Mouse (Mus musculus) liver, embryonic 14.5 days (tissue): ENCODE measurements at regions not wholly inside any gene's neighbourhood (a gene's known extent, or its start where the extent isn't known, plus 50 kb on each side); places are given as distances from the start of the nearest gene placed in this dataset.

Source experiments
- ATAC-seq: fragments of 200-750 bp; cut with Nextera tagmentation; 2 replicates; pipeline ENCODE4 v1.8.0; 2017; ENCODE audit warnings: moderate number of reproducible peaks, mild to moderate bottlenecking, moderate library complexity; ENCODE audit not compliant: insufficient read depth
- DNase-seq, 3 experiments: peaks; one replicate each; pipeline ENCODE4 v3.0.0-alpha.2; 2012 to 2013; ENCODE audit warnings: low read depth in 3 of 3, low spot score in 3 of 3
- H3K27ac ChIP-seq: fragments of 300-500 bp; sonication (generic); 2 replicates; pipeline ENCODE4 v1.5.1; 2014; ENCODE audit warnings: moderate library complexity, mild to moderate bottlenecking, control low read depth, inconsistent platforms
- H3K27me3 ChIP-seq: fragments of 300-500 bp; sonication (generic); 2 replicates; pipeline ENCODE4 v1.6.1; 2014; ENCODE audit warnings: mild to moderate bottlenecking, low read length, moderate library complexity; ENCODE audit not compliant: control insufficient read depth, insufficient read depth
- H3K36me3 ChIP-seq: fragments of 300-500 bp; sonication (generic); replicated peaks from 2 replicates; pipeline ENCODE4 v1.6.1; 2014; ENCODE audit warnings: low read depth; ENCODE audit not compliant: control insufficient read depth, insufficient read depth
- H3K4me1 ChIP-seq, 2 experiments: fragments of 200-500 bp in 1 of 2; fragments of 300-500 bp in 1 of 2; sonication (generic) in 1 of 2; replicated peaks; 2 replicates each; pipeline ENCODE4 v1.6.1; 2012 to 2014; ENCODE audit warnings: antibody characterized with exemption in 1 of 2, inconsistent platforms in 1 of 2, low read length in 1 of 2; ENCODE audit not compliant: control insufficient read depth in 2 of 2, insufficient read depth in 2 of 2
- H3K4me2 ChIP-seq: fragments of 300-500 bp; sonication (generic); 2 replicates; pipeline ENCODE4 v1.6.1; 2014; ENCODE audit warnings: low read depth, mild to moderate bottlenecking, control low read depth, moderate library complexity
- H3K4me3 ChIP-seq, 2 experiments: fragments of 200-500 bp in 1 of 2; fragments of 300-500 bp in 1 of 2; sonication (generic) in 1 of 2; 2 replicates each; pipeline ENCODE4 v1.5.1; 2012 to 2014; ENCODE audit warnings: low read depth in 2 of 2, low read length in 2 of 2, mild to moderate bottlenecking in 2 of 2, control low read depth in 1 of 2, inconsistent platforms in 1 of 2, moderate library complexity in 1 of 2; ENCODE audit not compliant: insufficient read depth in 1 of 2
- H3K9ac ChIP-seq: fragments of 300-500 bp; sonication (generic); replicated peaks from 2 replicates; pipeline ENCODE4 v1.6.1; 2014; ENCODE audit warnings: mild to moderate bottlenecking, control low read depth, moderate library complexity
- H3K9me3 ChIP-seq: fragments of 300-500 bp; sonication (generic); 2 replicates; pipeline ENCODE4 v1.6.1; 2016; ENCODE audit warnings: low read length, mixed read lengths; ENCODE audit not compliant: control insufficient read depth
- CTCF ChIP-seq: IDR thresholded peaks from 2 replicates; pipeline ENCODE4 v1.5.1; 2016; ENCODE audit warnings: antibody characterized with exemption, low read depth, control low read depth
- EP300 ChIP-seq: IDR thresholded peaks from 2 replicates; pipeline ENCODE4 v1.6.1; 2016; ENCODE audit warnings: antibody characterized with exemption, low read depth
- WGBS: fragments of 180-500 bp; shearing (Covaris S2); extraction: QIAGEN DNeasy Blood & Tissue Kit; methylation state at CpG from one replicate; pipeline ENCODE4 v1.1.7; 2014; ENCODE audit not compliant: insufficient replicate concordance; 5-methylcytosine and 5-hydroxymethylcytosine counted together

GRCm38 (mm10) chr12:107559191-107559590, 70.8 kb downstream of the 3110018I06Rik start:
- Histone ChIP-seq H3K9ac (no peak overlapping the region), H3K36me3 (no peaks in the 10 kb centered on the region), H3K4me3 (no peak overlapping the region), H3K9me3 (peaks cover 3% of the 10 kb centered on the region), H3K27me3 (no peaks in the 10 kb centered on the region), H3K4me2 (no peak overlapping the region), H3K27ac (no peak overlapping the region), H3K4me1 (no peaks in the 10 kb centered on the region)
- 66% methylated on average over 4 of the region's 4 CpGs for WGBS
- DNase-seq (no peak), ATAC-seq (no peak)
- TF ChIP-seq CTCF (no peak), EP300 (no peak)

- Histone ChIP-seq H3K4me1 (no peaks in the 10 kb centered on the region), H3K27ac (no peak overlapping the region), H3K9ac (no peak overlapping the region), H3K27me3 (no peaks in the 10 kb centered on the region), H3K4me2 (no peak overlapping the region), H3K4me3 (no peak overlapping the region), H3K9me3 (peaks cover 3% of the 10 kb centered on the region), H3K36me3 (no peaks in the 10 kb centered on the region)
- ATAC-seq, result no peak
- no peak for TF ChIP-seq CTCF
- TF ChIP-seq EP300, result no peak
- no peak for DNase-seq
These were observed 71.7 kb downstream of the 3110018I06Rik start for GRCm38 (mm10) chr12:107560100-107560499.

GRCm38 (mm10) chr12:107572586-107572985, 84.2 kb downstream of the 3110018I06Rik start:
- Histone ChIP-seq H3K9ac (no peak overlapping the region), H3K27me3 (no peaks in the 10 kb centered on the region), H3K27ac (no peak overlapping the region), H3K4me3 (no peak overlapping the region), H3K4me1 (no peaks in the 10 kb centered on the region), H3K36me3 (no peaks in the 10 kb centered on the region), H3K4me2 (no peak overlapping the region), H3K9me3 (no peaks in the 10 kb centered on the region)
- 70% methylated on average over 4 of the region's 4 CpGs for WGBS
- no peak for ATAC-seq
- TF ChIP-seq EP300 (no peak), CTCF (no peak)
- DNase-seq, result no peak

GRCm38 (mm10) chr12:107579508-107579907, 91.1 kb downstream of the 3110018I06Rik start:
- no peak for ATAC-seq
- Histone ChIP-seq H3K4me2 (no peak overlapping the region), H3K27ac (no peak overlapping the region), H3K36me3 (no peaks in the 10 kb centered on the region), H3K9me3 (no peaks in the 10 kb centered on the region), H3K4me1 (no peaks in the 10 kb centered on the region), H3K9ac (no peak overlapping the region), H3K27me3 (no peaks in the 10 kb centered on the region), H3K4me3 (no peak overlapping the region)
- TF ChIP-seq EP300 (no peak), CTCF (no peak)
- WGBS, result 49% methylated on average over 5 of the region's 5 CpGs
- no peak for DNase-seq

- H3K4me2 ChIP-seq, result no peak overlapping the region
- H3K36me3 ChIP-seq, result no peaks in the 10 kb centered on the region
- H3K27ac ChIP-seq, result no peak overlapping the region
- no peaks in the 10 kb centered on the region for H3K9me3 ChIP-seq
- H3K27me3 ChIP-seq, result no peaks in the 10 kb centered on the region
- 44% methylated on average over 11 of the region's 11 CpGs for WGBS
- H3K9ac ChIP-seq, result no peak overlapping the region
- no peak overlapping the region for H3K4me3 ChIP-seq
- DNase-seq, result no peak
- no peaks in the 10 kb centered on the region for H3K4me1 ChIP-seq
- TF ChIP-seq EP300, result no peak
- no peak for TF ChIP-seq CTCF
- no peak for ATAC-seq
These were observed 94.8 kb downstream of the 3110018I06Rik start for GRCm38 (mm10) chr12:107583151-107583720.
